Mouse (Mus musculus) liver, embryonic 14.5 days (tissue): ENCODE measurements around the gene Ldlr.

Source experiments
- CTCF ChIP-seq: IDR thresholded peaks from 2 replicates; pipeline ENCODE4 v1.5.1; 2016; ENCODE audit warnings: antibody characterized with exemption, low read depth, control low read depth
- EP300 ChIP-seq: IDR thresholded peaks from 2 replicates; pipeline ENCODE4 v1.6.1; 2016; ENCODE audit warnings: antibody characterized with exemption, low read depth

GRCm38 (mm10) chr9:21738776-21739175 is 15.5 kb downstream of the Ldlr start:
- TF ChIP-seq EP300 (no peak), CTCF (no peak)
